Mouse (Mus musculus) small intestine, adult 2 months (tissue): Measurements from ENCODE around the gene Unc5a. TPM values are rescaled to one million over a fixed set of nuclear protein-coding genes. Genes with fewer than 3 reads are reported as not detected.

Source experiments
- H3K27ac ChIP-seq: fragments of 200-500 bp; 2 replicates; pipeline ENCODE4 v1.5.1; 2012; ENCODE audit warnings: low read depth, low read length, control low read depth, inconsistent platforms; ENCODE audit not compliant: insufficient read depth
- H3K27me3 ChIP-seq: fragments of 200-500 bp; 2 replicates; pipeline ENCODE4 v1.6.1; 2012; ENCODE audit warnings: mild to moderate bottlenecking, moderate library complexity, low read length, inconsistent platforms; ENCODE audit not compliant: control insufficient read depth, insufficient read depth
- H3K36me3 ChIP-seq: fragments of 200-500 bp; 2 replicates; pipeline ENCODE4 v1.6.1; 2012; ENCODE audit warnings: mild to moderate bottlenecking, low read length, control low read depth, inconsistent platforms; ENCODE audit not compliant: control insufficient read depth, insufficient read depth
- H3K4me1 ChIP-seq: fragments of 200-500 bp; 2 replicates; pipeline ENCODE4 v1.6.1; 2012; ENCODE audit warnings: low read length, inconsistent platforms, mixed read lengths; ENCODE audit not compliant: control insufficient read depth, insufficient read depth, insufficient read length
- H3K4me3 ChIP-seq: fragments of 200-500 bp; 2 replicates; pipeline ENCODE4 v1.5.1; 2012; ENCODE audit warnings: low read depth, mild to moderate bottlenecking, control low read depth, inconsistent platforms, low read length, moderate library complexity
- CTCF ChIP-seq: fragments of 200-500 bp; IDR thresholded peaks from 2 replicates; pipeline ENCODE4 v1.5.1; 2012; ENCODE audit warnings: low read depth, mild to moderate bottlenecking, control low read depth, inconsistent platforms, low read length, moderate library complexity, mixed read lengths; ENCODE audit not compliant: insufficient replicate concordance, insufficient read length; ENCODE audit errors: extremely low read depth
- POLR2A ChIP-seq: fragments of 200-500 bp; IDR thresholded peaks from 2 replicates; pipeline ENCODE4 v1.6.1; 2012; ENCODE audit warnings: low read depth, mild to moderate bottlenecking, control low read depth, inconsistent platforms, low read length, moderate library complexity
- WGBS: fragments of 180-500 bp; shearing (Covaris S2); methylation state at CpG from one replicate; pipeline ENCODE4 v1.1.7; 2018; 5-methylcytosine and 5-hydroxymethylcytosine counted together
- polyA plus RNA-seq: library from polyadenylated mRNA; depleted of rRNA; stranded (reverse); fragments of >200 nt; gene quantifications from 2 replicates; pipeline ENCODE4 v1.2.3, GENCODE M21; 2012

Gene Unc5a
- polyA plus RNA-seq, 1 experiment = 4.4 TPM

GRCm38 (mm10) chr13:54944411-54945157 lies 4.6 kb upstream of the Unc5a start:
- H3K4me3 ChIP-seq = no peak overlapping the region
- H3K27ac ChIP-seq = no peak overlapping the region
- WGBS = 49% methylated on average over 9 of the region's 9 CpGs
- TF ChIP-seq CTCF (no peak), POLR2A (no peak)
- H3K27me3 ChIP-seq = peaks cover 18% of the 10 kb centered on the region
- no peaks in the 10 kb centered on the region; the same call in 1 of the 2 replicates for H3K4me1 ChIP-seq
- no peaks in the 10 kb centered on the region for H3K36me3 ChIP-seq

DNA sequence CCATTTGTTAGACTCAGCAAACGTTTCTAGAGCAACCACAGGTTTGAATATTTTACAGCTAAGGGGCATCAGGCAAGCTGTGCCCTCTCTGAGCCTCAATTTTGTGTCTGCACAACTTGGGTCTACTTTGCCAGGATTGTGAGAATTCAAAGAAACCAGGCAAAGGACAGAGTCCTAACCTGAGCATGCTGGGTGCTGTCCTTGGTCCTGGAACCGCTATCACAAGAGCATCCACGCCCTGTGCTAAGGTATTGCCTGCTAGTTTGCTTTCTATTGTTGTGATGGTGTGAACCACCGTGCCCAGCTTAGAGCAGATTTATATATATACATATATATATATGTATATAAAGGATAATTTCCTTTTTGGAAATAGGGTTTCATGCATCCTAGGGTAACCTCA lies 3.9 kb upstream of the Unc5a start:
- WGBS = 1% methylated on average over 4 of the region's 4 CpGs
- Histone ChIP-seq H3K27ac (no peak overlapping the region), H3K4me3 (no peak overlapping the region), H3K27me3 (peaks cover 22% of the 10 kb centered on the region), H3K36me3 (no peaks in the 10 kb centered on the region), H3K4me1 (no peaks in the 10 kb centered on the region; the same call in 1 of the 2 replicates)
- TF ChIP-seq CTCF = no peak
- TF ChIP-seq POLR2A = no peak

DNA sequence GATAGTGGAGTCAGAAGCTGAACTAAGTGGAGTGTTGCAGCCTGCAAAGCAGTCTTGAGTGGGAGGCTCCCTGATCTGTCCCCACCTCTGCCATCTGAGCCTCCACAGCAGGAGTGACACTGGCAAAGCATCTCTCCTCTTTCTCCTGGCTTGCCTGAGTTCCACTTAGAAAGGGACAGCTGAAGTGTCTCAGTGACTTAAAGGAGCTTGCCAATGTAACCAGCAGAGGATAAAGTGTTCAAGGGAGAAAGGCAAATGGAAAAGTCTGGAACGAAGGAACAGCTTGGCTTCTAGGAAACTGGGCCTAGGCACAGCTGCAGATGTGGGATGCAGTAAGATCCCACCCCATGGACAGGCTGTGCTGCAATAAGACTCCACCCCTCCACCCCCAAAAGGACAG lies 2.8 kb upstream of the Unc5a start:
- Histone ChIP-seq H3K4me3 (no peak overlapping the region), H3K27ac (no peak overlapping the region), H3K4me1 (no peaks in the 10 kb centered on the region; the same call in 1 of the 2 replicates), H3K27me3 (peaks cover 22% of the 10 kb centered on the region), H3K36me3 (no peaks in the 10 kb centered on the region)
- 61% methylated on average over 1 of the region's 1 CpGs for WGBS
- TF ChIP-seq POLR2A (no peak), CTCF (no peak)

- H3K4me3 ChIP-seq = peak overlapping the region; percentile 68
- H3K36me3 ChIP-seq = no peaks in the 10 kb centered on the region
- H3K27ac ChIP-seq = no peak overlapping the region
- TF ChIP-seq CTCF (no peak), POLR2A (no peak)
- no peaks in the 10 kb centered on the region; the same call in 1 of the 2 replicates for H3K4me1 ChIP-seq
- peaks cover 22% of the 10 kb centered on the region for H3K27me3 ChIP-seq
- 1% methylated on average over 44 of the region's 44 CpGs for WGBS
Measured at GRCm38 (mm10) chr13:54949592-54949991, 381 bp downstream of the Unc5a start.

DNA sequence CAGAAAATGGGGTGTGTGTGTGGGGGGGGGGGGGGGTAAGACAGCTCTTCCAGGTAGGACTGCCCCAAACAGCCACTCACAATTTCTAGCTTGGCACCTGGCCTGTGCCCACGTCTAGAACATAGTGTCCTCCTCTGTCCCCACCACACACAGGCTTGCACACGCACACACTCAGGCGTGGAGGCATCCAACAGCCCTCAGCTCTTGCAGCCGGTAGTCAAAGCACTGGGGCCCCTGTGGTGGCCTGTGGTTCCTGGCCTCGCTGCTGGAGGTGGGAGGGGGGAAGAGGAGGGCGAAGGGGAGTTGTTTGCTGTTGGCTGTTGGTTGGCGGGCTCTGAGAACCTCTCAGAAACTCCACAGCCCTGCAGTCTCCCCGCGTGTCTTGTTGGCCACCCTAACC lies 920 bp downstream of the Unc5a start:
- Histone ChIP-seq H3K4me3 (peak overlapping the region; percentile 68), H3K27ac (no peak overlapping the region), H3K27me3 (peaks cover 22% of the 10 kb centered on the region), H3K4me1 (no peaks in the 10 kb centered on the region; the same call in 1 of the 2 replicates), H3K36me3 (no peaks in the 10 kb centered on the region)
- 3% methylated on average over 9 of the region's 9 CpGs for WGBS
- TF ChIP-seq CTCF (no peak), POLR2A (no peak)

DNA sequence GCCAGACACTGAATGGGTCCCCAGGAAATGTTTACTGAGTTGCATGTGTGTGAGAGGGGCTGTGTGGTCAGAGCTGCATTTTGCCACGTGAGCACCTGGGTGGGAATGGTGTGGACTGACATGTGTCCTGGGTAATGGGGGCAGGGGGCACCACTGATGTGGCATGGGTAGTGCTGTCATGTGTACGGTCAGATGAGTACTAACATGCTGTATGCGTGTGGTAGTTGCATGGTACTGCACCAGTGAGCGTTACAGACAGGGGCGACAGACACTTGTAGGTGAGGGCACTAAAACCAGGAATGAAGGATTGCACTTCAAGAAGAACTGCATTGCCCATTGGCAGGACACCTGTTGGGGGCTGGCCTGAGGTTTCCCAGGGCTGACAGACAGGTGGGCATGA lies 2.0 kb downstream of the Unc5a start:
- Histone ChIP-seq H3K4me1 (peaks cover under 1% of the 10 kb centered on the region), H3K36me3 (no peaks in the 10 kb centered on the region), H3K4me3 (no peak overlapping the region), H3K27ac (no peak overlapping the region), H3K27me3 (peaks cover 29% of the 10 kb centered on the region)
- 45% methylated on average over 5 of the region's 5 CpGs for WGBS
- TF ChIP-seq POLR2A (no peak), CTCF (no peak)

GRCm38 (mm10) chr13:54954745-54955144 lies 5.5 kb downstream of the Unc5a start:
- Histone ChIP-seq H3K27ac (no peak overlapping the region), H3K36me3 (no peaks in the 10 kb centered on the region), H3K4me3 (no peak overlapping the region), H3K27me3 (peaks cover 15% of the 10 kb centered on the region), H3K4me1 (peaks cover 3% of the 10 kb centered on the region)
- TF ChIP-seq CTCF (no peak), POLR2A (no peak)
- WGBS = 39% methylated on average over 2 of the region's 2 CpGs
